Mouse (Mus musculus): ENCODE data around the gene Aars2.

Gene Aars2

DNA sequence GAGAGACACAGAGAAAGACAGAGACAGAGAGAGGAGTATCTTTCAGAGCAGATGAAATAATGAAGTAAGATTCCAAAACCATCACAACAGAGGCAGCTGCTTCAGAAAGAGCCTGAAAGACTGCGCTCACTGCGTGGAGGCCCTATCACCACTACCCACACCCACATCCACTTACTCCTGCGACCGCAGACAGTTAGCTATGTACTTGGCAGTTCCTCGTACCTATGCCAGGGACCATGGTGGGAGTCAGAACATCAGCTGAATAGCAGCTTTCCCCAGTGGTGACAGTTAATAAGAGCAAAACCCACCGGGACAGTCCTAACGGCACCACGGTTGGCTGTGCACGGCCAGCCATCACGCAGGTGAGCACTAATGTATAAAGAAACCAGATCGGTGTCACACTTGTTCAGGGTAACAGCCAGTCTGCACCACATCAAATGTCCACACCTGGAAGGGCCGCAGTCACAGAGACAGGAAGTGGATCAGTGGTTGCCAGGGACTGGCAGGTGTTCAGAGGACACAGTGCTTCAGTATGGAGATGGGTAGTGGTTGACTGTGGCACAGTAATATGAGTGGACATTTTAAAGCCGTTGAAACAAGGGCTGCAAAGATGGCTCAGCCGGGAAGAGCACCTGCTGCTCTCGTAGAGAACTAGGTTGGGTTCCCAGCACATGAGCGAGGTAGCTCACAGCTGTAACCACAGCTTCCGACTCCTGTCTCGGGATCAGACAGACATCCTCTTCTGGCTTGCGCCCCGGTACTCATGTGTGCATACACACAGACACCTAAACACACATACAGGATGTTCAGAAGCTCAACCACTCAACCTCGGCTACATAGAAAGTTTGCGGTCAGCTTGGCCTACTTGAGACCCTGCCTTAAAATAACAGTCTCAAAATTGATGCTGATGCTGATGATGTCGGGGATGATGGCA is 18.1 kb upstream of the Aars2 start:
- POLR2A ChIA-PET = interaction anchor here (0.5 to 1.9 kb wide), 16 partner anchors 9 to 780 kb away, joined by 3 to 6 read pairs (median 3); partner anchors contain the start of genes Aars2 (in 1 of the 4), Hsp90ab1 (in 1 of the 4), Slc35b2 (in 1 of the 4) and Tmem151b (in 1 of the 4)
- CTCF ChIA-PET = interaction anchor here (0.5 to 2.6 kb wide), 9 partner anchors 8 to 154 kb away, joined by 3 to 7 read pairs (median 4); no protein-coding TSS in a partner anchor

DNA sequence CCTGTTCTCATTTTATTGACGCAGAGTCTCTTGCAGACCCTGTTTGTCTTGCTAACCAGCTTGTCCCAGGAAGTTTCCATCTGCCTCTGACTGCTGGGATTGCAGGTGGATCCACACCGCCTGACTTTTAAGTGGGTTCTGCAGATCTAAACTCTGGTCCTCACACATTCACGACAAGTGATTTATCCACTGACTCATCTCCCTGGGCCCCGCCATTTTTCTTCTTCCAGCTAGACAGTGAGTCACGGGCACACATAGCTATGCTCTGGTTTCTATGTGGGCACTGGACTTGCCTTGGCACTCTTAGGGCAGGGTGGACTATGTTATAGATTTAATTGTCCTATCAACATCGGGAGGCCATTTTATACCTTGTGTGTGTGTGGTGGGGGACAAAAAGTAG is 16.9 kb upstream of the Aars2 start:
- ChIA-PET POLR2A (interaction anchor here in 3 of 4 experiments (0.5 to 8.4 kb wide), 11 partner anchors 9 to 1244 kb away, joined by 3 to 62 read pairs (median 4); partner anchors contain the start of genes Aars2 (in 1 of the 3) and Hsp90ab1 (in 1 of the 3)), CTCF (interaction anchor here in 2 of 4 experiments (0.6 to 2.6 kb wide), 6 partner anchors 9 to 53 kb away, joined by 3 to 7 read pairs (median 4); no protein-coding TSS in a partner anchor)

DNA sequence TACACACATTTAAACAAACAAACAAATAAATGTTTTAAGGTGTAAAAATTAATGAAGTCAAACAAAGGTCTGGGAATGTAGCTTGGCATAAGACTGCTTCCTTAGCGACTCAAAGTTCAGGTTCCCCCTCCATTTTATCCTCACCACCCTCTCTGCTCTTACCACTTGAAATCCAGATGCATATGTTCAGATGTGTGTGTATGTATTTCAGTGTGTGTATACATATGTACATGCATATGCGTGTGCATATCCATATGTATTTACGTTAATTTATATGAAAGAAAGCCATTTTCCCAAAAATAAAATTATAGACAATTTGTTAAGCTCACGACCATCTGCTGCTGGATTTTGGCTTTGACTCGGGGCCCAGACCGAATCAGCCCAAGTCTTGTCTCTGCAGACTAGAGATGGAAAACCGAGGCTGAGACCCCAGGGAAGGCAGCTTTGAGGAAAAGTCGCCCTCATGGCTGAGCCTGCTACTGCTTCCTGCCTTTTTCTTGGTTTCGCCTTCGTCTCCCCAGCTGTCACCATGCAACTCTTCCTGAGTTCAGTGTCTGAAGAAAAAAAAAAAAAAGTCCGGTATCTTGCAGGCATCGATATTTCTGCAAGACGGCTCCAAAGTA is 16.0 kb upstream of the Aars2 start:
- CTCF ChIA-PET = interaction anchor here in 2 of 4 experiments (0.6 to 2.6 kb wide), 4 partner anchors 11 to 16 kb away, joined by 3 to 7 read pairs (median 4); partner anchors contain the start of gene Aars2 (in 1 of the 2)
- POLR2A ChIA-PET = interaction anchor here in 2 of 4 experiments (0.7 to 8.4 kb wide), 4 partner anchors 13 to 24 kb away, joined by 3 to 62 read pairs (median 5); partner anchors contain the start of gene Aars2 (in 1 of the 2)

DNA sequence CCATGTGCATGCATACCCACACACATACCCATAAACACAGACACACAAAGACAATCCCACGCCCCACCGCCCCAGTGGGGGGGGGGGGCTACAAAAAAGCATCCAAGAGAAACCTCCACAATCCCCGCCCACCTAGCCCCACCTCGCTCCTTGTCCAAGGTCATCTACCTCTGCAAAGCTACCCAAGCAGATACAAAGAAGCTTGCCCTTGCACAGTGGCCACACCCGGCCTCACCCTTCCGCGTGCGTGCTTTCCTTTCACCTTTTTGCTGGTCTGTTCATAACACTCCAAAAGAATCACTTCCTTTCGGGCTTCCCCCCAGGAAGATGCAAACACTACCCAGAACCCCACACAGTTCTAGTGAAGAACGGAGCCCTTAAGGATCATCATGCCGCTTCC is 11.2 kb upstream of the Aars2 start:
- POLR2A ChIA-PET = interaction anchor here (0.5 to 8.4 kb wide), 59 partner anchors 8 to 1644 kb away, joined by 3 to 62 read pairs (median 4); partner anchors contain the start of genes Aars2 (in 4 of the 4), Hsp90ab1 (in 3 of the 4), Spats1 (in 3 of the 4) and Nfkbie (in 2 of the 4)

DNA sequence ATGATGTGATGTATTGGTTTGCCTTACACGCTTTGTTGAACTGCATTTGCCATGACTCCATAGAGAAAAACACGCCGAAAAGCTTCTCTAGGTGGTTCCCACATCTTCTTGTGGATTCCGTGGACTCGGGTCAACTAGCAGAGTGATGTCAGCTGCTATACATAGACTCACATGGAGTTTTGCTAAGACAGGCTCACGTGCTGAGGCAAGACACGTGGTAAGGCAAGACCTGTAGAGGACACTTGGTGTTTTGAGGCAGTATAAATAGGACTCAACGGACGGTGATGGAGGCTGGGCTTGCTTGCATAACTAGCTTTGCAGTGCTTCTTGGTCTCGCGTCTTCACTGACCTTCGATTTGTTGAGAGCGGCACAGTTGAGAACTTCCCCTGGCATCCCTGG is 8.2 kb upstream of the Aars2 start:
- ChIA-PET CTCF (interaction anchor here in 1 of 4 experiments (1.5 kb wide), 1 partner anchor 19 kb away, joined by 6 read pairs; no protein-coding TSS in a partner anchor), POLR2A (interaction anchor here in 2 of 4 experiments (0.8 to 4.8 kb wide), 8 partner anchors 9 to 144 kb away, joined by 3 to 30 read pairs (median 4); partner anchors contain the start of genes Aars2 (in 1 of the 2) and Spats1 (in 1 of the 2))

More for the DNA sequence above, 11.2 kb upstream of the Aars2 start:
- CTCF ChIA-PET = interaction anchor here (0.5 to 5.7 kb wide), 39 partner anchors 11 to 538 kb away, joined by 3 to 43 read pairs (median 5); partner anchors contain the start of genes Aars2 (in 3 of the 4), Tmem151b (in 2 of the 4) and Spats1 (in 1 of the 4)

DNA sequence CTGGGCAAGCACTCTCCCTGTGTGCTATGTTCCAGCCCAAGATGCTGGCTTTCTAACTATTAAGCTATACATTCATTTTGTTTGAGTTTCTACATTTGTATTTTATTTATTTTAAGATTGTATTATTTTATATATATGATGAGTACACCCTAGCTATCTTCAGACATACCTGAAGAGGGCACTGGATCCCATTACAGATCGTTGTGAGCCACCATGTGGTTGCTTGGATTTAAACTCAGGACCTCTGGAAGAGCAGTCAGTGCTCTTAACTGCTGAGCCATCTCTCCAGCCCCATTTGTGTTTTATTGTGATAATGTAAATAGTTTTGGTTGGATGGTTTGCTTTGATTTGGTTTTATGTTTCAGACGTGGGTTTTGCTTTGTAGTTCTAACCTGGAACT is 7.1 kb upstream of the Aars2 start:
- CTCF ChIA-PET = interaction anchor here in 3 of 4 experiments (0.7 to 1.5 kb wide), 6 partner anchors 8 to 46 kb away, joined by 3 to 6 read pairs (median 4); no protein-coding TSS in a partner anchor
- POLR2A ChIA-PET = interaction anchor here in 2 of 4 experiments (0.7 to 4.8 kb wide), 9 partner anchors 8 to 44 kb away, joined by 3 to 30 read pairs (median 4); partner anchors contain the start of genes Aars2 (in 1 of the 2) and Spats1 (in 1 of the 2)

DNA sequence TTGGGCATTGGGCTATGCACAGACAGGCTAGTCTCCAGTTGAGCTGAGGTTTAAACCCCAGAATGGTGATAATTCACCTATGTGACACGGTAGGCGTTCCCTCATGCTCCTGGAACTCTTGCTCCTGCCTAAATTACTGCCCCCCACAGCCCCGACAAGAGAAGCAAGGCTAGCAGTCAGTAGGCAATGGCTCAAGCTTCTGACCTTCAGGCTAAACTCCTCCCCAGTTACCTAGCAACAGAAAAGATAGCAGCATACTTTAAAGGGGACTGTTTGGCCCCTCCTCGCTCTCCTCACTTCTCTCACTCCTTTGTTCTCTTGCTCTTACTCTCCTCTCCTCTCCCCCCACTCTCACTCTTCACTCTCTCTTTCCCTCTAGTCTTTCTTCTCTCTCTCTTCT is 5.7 kb upstream of the Aars2 start:
- POLR2A ChIA-PET = interaction anchor here in 2 of 4 experiments (0.9 to 4.8 kb wide), 7 partner anchors 9 to 91 kb away, joined by 3 to 30 read pairs (median 3); partner anchors contain the start of genes Hsp90ab1 (in 1 of the 2), Nfkbie (in 1 of the 2) and Spats1 (in 1 of the 2)

DNA sequence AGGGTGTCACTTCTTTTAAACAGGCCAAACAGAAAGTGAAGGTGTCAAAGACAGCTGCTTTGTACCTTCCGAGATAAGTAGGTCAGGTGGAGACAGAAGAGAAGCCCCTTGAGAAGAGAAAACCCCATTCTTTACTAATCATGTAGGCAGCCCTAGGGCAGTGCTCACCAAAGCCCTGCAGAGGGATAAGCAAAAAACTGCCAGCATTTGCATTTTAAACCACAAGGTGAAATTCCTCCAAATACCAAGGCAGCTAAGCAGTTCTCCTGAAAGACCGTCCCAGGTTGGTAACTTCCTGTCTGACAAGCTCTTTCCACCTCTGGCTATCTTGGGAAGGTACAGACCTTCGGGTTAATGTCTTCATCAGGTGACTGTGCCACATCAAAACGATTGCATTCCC is 4.3 kb upstream of the Aars2 start:
- POLR2A ChIA-PET = interaction anchor here in 2 of 4 experiments (0.6 to 2.7 kb wide), 9 partner anchors 15 to 77 kb away, joined by 3 to 8 read pairs (median 4); partner anchors contain the start of genes Nfkbie (in 1 of the 2) and Tcte1 (in 1 of the 2)
- CTCF ChIA-PET = interaction anchor here in 2 of 4 experiments (0.9 to 1.4 kb wide), 2 partner anchors 14 kb away, joined by 3 to 5 read pairs; no protein-coding TSS in a partner anchor

More for the DNA sequence above, 5.7 kb upstream of the Aars2 start:
- CTCF ChIA-PET = interaction anchor here in 2 of 4 experiments (0.6 to 0.9 kb wide), 3 partner anchors 11 to 718 kb away, joined by 3 to 4 read pairs (median 3); no protein-coding TSS in a partner anchor

DNA sequence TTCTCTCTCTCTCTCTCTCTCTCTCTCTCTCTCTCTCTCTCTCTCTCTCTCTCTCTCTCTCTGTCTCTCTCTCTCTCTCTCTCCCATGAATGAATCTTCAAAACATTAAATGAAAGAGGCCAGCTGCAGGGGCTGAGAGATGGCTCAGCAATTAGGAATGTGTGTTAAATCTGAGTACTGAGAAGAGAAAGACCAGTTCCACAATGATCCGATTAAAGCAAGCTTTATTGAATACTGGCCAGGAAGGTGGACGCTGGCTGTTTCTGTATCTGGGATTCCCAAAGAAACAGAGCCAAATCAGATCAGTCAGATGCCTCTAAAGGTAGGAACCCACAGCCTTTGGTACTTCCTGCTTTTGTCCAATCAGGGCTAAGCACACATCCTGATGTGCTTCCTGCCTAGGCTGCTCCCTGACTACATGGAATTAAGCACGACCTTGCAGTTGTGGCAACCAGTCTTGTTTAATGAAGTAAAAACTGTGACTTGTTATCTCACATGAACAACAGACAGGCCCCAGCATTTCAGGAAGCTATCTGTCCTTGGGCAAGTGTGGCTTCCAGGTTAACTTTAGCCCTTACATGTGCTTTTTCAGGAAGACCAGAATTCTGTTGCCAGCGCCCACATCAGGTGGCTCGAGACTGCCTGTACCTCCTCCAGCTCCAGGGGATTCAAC is 3.2 kb upstream of the Aars2 start:
- POLR2A ChIA-PET = interaction anchor here in 3 of 4 experiments (0.6 to 2.7 kb wide), 15 partner anchors 7 to 76 kb away, joined by 3 to 8 read pairs (median 4); partner anchors contain the start of genes Cdc5l (in 1 of the 3), Hsp90ab1 (in 1 of the 3), Spats1 (in 1 of the 3) and Tcte1 (in 1 of the 3)
- CTCF ChIA-PET = interaction anchor here in 3 of 4 experiments (0.6 to 3.0 kb wide), 4 partner anchors 13 to 22 kb away, joined by 4 to 10 read pairs (median 4); no protein-coding TSS in a partner anchor

DNA sequence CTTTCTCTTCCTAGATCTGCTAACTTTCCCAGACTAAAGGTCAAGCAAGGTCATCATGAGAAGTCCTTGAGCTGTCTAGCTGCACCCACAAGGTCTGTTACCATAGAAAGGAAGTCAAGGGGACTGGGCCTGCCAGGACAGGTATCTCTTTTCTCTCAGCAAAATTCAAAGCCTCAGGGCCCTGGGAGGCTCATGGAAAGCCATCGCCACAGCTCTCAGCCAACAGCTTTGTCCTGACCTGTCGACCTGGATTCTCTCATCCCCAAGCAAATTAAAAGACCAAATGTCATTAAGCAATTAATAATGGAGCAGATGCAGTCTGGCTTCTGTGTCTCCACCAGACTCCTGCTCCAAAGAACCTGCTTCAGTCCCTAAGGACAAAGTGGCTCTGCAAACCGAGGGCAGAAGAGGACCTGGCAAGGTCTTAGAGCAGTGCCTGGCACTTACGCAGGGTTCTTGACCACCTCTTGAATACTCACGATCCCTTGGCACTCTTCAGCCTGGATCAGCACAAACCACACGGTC is 638 bp upstream of the Aars2 start:
- POLR2A ChIA-PET = interaction anchor here (0.6 to 4.5 kb wide), 60 partner anchors 10 to 654 kb away, joined by 3 to 91 read pairs (median 6); partner anchors contain the start of genes Hsp90ab1 (in 4 of the 4), Spats1 (in 3 of the 4), Tcte1 (in 3 of the 4) and Nfkbie (in 2 of the 4)
- CTCF ChIA-PET = interaction anchor here (0.6 to 3.4 kb wide), 48 partner anchors 9 to 335 kb away, joined by 3 to 52 read pairs (median 5); partner anchors contain the start of genes Nfkbie (in 1 of the 4), Slc35b2 (in 1 of the 4) and Tcte1 (in 1 of the 4)

DNA sequence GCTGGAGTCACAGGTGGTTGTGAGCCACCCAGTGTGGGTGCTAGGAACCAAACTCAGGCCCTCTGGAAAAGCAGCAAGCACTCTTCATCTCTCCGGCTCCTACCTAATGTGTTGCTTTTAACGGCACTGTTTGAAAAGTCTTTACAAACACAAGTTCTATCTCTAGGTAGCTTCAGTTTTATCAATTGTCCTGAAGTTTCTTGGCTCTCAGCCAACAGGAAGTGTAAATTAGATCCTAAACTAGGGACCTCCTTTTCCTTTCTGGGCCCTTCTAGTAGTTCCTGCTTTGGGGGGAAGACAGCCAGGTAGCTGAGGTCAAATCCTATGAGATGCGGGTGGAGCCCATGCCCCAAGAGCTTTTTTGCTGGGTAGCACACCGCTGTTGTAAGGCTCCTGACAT is 4.2 kb downstream of the Aars2 start:
- ChIA-PET POLR2A (interaction anchor here in 3 of 4 experiments (0.5 to 1.7 kb wide), 11 partner anchors 14 to 74 kb away, joined by 3 to 7 read pairs (median 3); partner anchors contain the start of genes Slc35b2 (in 1 of the 3) and Tmem151b (in 1 of the 3)), CTCF (no interaction called here)

DNA sequence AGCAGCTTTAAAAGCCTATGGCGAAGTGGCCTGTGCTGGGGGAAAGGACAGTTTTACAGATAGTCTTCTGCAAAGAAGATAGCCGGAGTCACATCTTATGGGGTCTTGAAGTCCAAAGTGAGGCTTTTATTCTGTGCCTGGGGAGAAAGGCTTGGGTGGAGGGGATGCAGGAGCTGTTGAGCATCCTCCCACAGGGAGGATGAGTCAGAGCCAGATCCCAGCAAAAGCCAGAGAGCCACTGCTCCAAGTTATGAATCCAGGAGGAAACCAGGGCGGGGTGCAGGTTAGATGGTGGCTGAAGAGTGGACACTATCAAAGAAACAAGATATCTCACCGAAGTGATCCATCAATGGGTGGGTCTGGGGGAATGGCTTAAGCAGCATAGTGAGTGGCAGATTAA is 5.1 kb downstream of the Aars2 start:
- CTCF ChIA-PET = no interaction called here
- POLR2A ChIA-PET = interaction anchor here in 3 of 4 experiments (0.7 to 1.7 kb wide), 10 partner anchors 13 to 73 kb away, joined by 3 to 6 read pairs (median 3); partner anchors contain the start of gene Spats1 (in 2 of the 3)

DNA sequence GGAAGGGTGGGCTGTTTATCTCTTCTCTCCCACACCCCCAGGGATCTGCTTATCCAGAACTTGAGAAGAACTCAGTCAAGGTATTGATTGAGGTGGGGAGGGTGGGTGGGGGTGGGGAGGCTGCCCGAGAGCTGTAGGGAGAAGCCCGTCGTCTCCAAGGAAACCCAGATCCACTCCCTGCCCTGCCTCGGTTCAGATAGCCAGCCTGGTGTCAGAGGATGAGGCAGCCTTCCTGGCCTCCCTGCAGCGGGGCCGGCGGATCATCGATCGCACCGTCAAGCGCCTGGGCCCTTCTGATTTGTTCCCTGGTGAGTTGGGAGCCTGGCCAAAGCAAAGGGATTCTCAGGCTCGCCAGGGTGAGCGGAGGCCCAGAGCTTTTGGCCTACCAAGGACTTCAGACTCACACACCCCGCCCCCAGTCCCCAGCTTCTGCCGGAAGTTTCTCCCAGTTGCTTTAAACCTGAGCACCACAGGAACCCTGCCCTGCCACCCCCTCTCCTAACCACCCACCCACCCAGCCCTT is 8.6 kb downstream of the Aars2 start:
- POLR2A ChIA-PET = interaction anchor here (0.6 to 10.6 kb wide), 34 partner anchors 8 to 159 kb away, joined by 3 to 91 read pairs (median 4); partner anchors contain the start of genes Aars2 (in 4 of the 4), Hsp90ab1 (in 1 of the 4), Nfkbie (in 1 of the 4) and Slc35b2 (in 1 of the 4)
- CTCF ChIA-PET = interaction anchor here in 3 of 4 experiments (0.6 to 5.6 kb wide), 26 partner anchors 8 to 455 kb away, joined by 3 to 52 read pairs (median 6); partner anchors contain the start of genes Aars2 (in 3 of the 3), Cdc5l (in 1 of the 3), Nfkbie (in 1 of the 3) and Slc35b2 (in 1 of the 3)

DNA sequence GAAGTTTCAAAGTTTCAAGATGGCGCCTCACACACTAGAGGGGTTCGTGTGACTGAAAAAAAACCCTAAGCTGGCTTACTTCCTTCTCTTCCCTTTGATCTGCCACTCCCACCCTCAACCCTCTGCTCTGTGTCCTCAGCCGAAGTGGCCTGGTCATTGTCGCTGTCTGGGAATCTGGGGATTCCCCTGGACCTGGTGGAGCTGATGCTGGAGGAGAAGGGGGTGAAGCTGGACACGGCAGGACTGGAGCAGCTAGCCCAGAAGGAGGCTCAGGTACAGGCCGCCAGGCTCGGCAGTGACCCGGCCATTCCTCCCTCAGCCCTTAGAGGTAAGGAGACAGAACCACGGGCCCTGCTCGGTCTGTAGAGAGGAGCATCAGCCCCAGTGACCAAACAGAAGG is 9.2 kb downstream of the Aars2 start:
- POLR2A ChIA-PET = interaction anchor here (0.5 to 10.6 kb wide), 49 partner anchors 8 to 644 kb away, joined by 3 to 91 read pairs (median 5); partner anchors contain the start of genes Aars2 (in 4 of the 4), Hsp90ab1 (in 3 of the 4), Tmem151b (in 2 of the 4) and Cdc5l (in 1 of the 4)
- CTCF ChIA-PET = interaction anchor here (0.5 to 5.6 kb wide), 64 partner anchors 9 to 454 kb away, joined by 3 to 52 read pairs (median 4); partner anchors contain the start of genes Aars2 (in 4 of the 4), Tmem151b (in 3 of the 4), Nfkbie (in 2 of the 4) and Slc35b2 (in 2 of the 4)

DNA sequence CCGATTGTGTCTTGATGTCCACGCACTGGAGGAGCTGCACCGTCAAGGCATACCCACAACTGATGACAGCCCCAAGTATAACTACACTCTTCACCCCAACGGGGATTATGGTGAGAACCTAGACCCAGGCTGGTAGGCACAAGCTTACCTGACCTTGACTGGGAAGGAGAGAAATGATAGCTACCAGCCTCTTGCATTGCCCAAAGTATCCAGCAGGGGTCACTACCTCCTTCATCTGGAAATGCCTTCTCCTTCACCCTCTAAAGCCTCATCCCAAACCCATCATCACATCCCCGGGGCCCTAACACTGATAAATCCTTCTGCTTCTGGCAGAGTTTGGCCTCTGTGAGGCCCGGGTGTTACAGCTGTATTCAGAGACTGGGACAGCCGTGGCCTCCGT is 9.8 kb downstream of the Aars2 start:
- ChIA-PET POLR2A (interaction anchor here (0.5 to 10.6 kb wide), 39 partner anchors 9 to 644 kb away, joined by 3 to 91 read pairs (median 5); partner anchors contain the start of genes Aars2 (in 4 of the 4), Hsp90ab1 (in 3 of the 4), Cdc5l (in 1 of the 4) and Gtpbp2 (in 1 of the 4)), CTCF (interaction anchor here (0.5 to 5.6 kb wide), 66 partner anchors 9 to 1603 kb away, joined by 3 to 52 read pairs (median 4); partner anchors contain the start of genes Aars2 (in 4 of the 4), Tmem151b (in 3 of the 4), Nfkbie (in 2 of the 4) and Slc35b2 (in 2 of the 4))

Measured in embryonic stem cell, embryonic (primary cell).